Mouse (Mus musculus) B cell, adult 2 months (primary cell): ENCODE measurements around the gene Spns1.

Experiments used
- DNase-seq, 2 experiments: peaks; one replicate each; pipeline ENCODE4 v3.0.0; 2022

The Spns1 gene

GRCm38 (mm10) chr7:126368367-126368766 lies 8.9 kb downstream of the Spns1 start:
- no peak for DNase-seq

- DNase-seq = no peak
These were observed 9.6 kb downstream of the Spns1 start for GRCm38 (mm10) chr7:126367636-126368035.

- DNase-seq = no peak
These were observed 14.2 kb downstream of the Spns1 start for GRCm38 (mm10) chr7:126363038-126363437.

- no peak for DNase-seq
These were observed 18.2 kb downstream of the Spns1 start for GRCm38 (mm10) chr7:126359049-126359448.

GRCm38 (mm10) chr7:126358413-126358812 lies 18.8 kb downstream of the Spns1 start:
- no peak for DNase-seq

- no peak for DNase-seq
These were observed 19.4 kb downstream of the Spns1 start for GRCm38 (mm10) chr7:126357838-126358237.

GRCm38 (mm10) chr7:126356793-126357591 lies 20.3 kb downstream of the Spns1 start:
- no peak for DNase-seq

- DNase-seq = no peak
These were observed 21.2 kb downstream of the Spns1 start for GRCm38 (mm10) chr7:126355847-126356597.

GRCm38 (mm10) chr7:126354738-126355614 lies 22.3 kb downstream of the Spns1 start:
- no peak for DNase-seq

- no peak for DNase-seq
These were observed 23.3 kb downstream of the Spns1 start for GRCm38 (mm10) chr7:126353994-126354365.

DNA sequence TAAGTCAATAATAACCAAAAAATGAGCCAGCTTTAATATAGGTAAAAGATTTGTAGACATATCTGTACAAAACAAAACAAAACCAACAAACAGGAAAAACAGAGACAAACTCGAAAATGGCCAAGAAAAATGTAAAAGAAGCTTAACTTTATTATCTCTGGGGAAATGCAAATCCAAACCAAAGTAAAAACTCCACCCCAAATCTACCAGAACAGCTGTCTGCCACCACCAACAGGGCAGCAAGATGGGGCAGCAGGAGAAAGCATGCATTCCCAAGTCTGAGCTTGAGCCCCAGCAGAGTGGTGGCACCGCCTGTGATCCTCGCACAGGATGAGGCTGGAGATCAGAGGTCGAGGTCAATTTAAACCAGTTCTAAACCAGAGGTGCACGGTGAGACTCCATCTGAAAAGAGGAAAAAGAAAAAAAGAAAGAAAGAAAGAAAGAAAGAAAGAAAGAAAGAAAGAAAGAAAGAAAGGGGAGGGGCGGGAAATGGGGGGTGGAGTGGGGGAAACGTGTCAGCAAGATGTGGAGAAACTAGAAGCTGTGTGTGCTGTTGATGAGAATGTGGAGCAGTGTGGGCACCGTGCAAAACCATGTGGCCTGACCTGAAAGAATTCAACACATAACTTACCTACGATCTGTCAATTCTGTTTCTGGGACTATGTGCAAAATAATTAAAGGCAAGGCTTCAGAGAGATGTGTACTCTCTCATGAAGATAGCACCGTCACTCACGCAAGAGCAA lies 23.8 kb downstream of the Spns1 start:
- no peak for DNase-seq

DNA sequence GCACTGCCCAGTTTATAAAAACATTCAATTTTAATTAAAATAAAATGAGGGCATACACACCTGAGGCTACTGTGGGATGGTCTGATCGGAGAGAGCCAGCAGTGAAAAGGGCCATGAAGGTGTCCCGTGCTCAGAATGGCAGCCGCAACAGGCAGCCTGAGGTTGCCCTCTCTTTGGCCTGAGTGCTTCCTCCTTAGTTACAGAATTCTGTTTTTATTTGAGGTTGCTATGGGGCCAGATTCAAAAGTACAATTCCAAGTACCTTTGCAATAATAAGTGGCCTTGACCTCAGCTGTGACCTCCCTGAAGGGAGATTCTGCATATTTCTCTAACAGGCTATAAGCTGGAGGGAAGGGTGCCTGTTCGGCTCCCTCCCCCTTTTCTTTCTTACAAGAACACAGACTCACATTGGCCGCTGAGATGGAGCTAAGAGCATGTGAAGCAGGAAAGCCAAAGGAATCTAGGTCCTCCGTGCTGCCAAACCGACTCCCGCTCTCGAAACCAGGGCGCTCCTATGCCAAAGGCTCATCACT lies 25.8 kb downstream of the Spns1 start:
- no peak for DNase-seq

GRCm38 (mm10) chr7:126350748-126351418 lies 26.4 kb downstream of the Spns1 start:
- DNase-seq = no peak

DNA sequence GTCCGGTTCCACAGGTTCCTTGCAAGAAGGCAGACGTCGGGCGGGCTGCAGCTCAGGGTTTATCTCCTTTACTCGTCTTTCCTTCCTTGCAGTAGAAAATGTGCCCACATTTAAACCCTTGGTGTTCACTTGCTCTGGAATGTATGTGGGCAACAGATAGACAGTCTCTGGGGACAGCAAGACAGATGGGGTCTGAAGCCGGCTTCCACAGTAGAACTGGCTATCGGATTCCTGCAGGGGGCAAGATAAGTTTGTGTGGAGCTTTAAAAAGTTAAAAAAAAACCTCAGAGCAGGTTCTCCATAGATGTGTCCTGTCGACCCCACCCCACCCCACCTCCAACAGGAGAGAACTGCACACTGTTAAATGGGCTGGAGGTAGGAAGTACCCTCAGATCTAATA lies 29.0 kb downstream of the Spns1 start:
- DNase-seq = no peak

- no peak for DNase-seq
These were observed 30.2 kb downstream of the Spns1 start for GRCm38 (mm10) chr7:126347098-126347497.

DNA sequence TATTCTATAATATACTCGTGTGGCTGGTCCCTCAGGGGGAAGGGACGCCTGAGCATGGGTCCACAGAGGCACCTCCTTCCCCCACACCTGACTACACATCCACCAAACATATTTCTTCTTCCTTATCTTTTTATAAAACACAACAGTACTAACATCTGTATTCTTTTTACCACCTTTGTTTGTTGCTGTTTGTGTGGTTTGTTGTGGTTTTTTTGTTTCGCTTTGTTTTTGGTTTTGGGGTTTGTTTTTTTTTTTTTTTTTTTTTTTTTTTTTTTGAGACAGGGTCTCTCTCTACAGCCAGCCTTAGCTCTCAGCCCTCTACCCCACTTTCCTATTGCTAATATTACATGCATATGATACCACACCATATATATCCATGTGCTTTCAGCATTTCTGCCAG lies 31.3 kb downstream of the Spns1 start:
- DNase-seq = no peak

- no peak for DNase-seq
These were observed 31.7 kb downstream of the Spns1 start for GRCm38 (mm10) chr7:126345557-126345956.

- no peak for DNase-seq
These were observed 36.4 kb downstream of the Spns1 start for GRCm38 (mm10) chr7:126340896-126341295.

- no peak for DNase-seq
These were observed 37.0 kb downstream of the Spns1 start for GRCm38 (mm10) chr7:126340206-126340618.

DNA sequence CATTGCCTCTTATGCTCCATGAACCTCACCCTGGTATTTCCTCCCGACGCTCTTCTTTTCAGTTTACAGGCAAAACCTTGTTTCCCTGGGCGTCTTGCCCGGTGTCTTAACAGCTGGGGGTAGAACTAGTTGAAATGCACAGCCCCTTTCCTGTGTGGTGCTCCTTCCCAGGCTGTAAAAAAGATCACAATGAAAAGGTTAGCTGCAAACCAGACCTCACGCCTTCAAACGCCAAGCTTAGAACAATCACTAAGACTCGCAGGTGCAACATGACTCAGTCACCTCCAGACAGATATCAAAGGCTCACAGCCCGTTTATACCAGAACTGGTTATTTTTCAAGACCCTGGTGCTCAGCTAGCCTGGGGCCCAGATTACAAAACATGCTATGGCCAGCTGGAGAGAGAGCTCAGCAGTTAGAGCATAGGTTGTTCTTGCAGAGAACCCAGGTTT lies 37.7 kb downstream of the Spns1 start:
- DNase-seq = no peak

DNA sequence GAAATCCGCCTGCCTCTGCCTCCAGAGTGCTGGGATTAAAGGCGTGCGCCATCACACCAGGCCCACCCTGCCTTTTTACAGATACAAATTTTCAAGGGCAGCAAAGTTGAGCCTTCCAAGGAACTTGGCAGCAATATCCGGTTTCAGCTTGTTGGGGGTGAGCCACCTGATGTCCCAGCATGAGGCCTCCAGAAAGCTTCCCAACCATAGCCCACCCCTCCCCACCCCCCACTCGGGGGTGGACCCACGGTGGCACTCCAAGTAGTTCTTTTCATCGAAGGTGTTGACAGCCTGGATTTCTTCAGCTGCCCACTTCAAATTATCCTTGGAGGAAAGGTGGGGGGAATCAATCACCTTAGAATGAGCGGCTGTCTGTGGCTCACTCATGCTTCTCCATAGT lies 38.3 kb downstream of the Spns1 start:
- DNase-seq = no peak

- DNase-seq = peak; percentile 17 to 18
These were observed 41.7 kb downstream of the Spns1 start for GRCm38 (mm10) chr7:126335556-126335955.
